Mouse (Mus musculus) ovary, postnatal 10 days (tissue): ENCODE data around the gene Trim43c.
"Not testable (repeated sequence)": the region's sequence is repeated elsewhere in the genome, so short reads cannot be mapped to it uniquely, and the experiment has no call there.

Experiments used
- DNase-seq: peaks from one replicate; pipeline ENCODE4 v3.0.0; 2022; ENCODE audit warnings: low spot score

The Trim43c gene

GRCm38 (mm10) chr9:88838864-88839263 is at the start of gene Trim43c:
Gene Trim43c (plus strand): TSS chr9:88839164.
- DNase-seq = not testable (repeated sequence)

GRCm38 (mm10) chr9:88853072-88853471 is 14.1 kb downstream of the Trim43c start:
- DNase-seq = not testable (repeated sequence)

GRCm38 (mm10) chr9:88858566-88859492 is 19.9 kb downstream of the Trim43c start:
- DNase-seq = peak; percentile 60
